Mouse (Mus musculus): ENCODE measurements around the gene Slco4a1. TPM values are rescaled to one million over a fixed set of nuclear protein-coding genes. Genes with fewer than 3 reads are reported as not detected.

The Slco4a1 gene
- polyA plus RNA-seq, 1 experiment from 2014 or later, result 1.0 TPM

GRCm38 (mm10) chr2:180428331-180428730 is 27.7 kb upstream of the Slco4a1 start:
- WGBS, result 31% methylated on average over 2 of the region's 2 CpGs
- ATAC-seq (ENCODE audit: low FRiP score, low TSS enrichment), result no peak
- no peaks in the 10 kb centered on the region for H3K27me3 ChIP-seq (ENCODE audit: control insufficient read depth, insufficient read depth, low read length)

GRCm38 (mm10) chr2:180430648-180431047 is 25.4 kb upstream of the Slco4a1 start:
- DNase-seq (no peak), ATAC-seq (ENCODE audit: low FRiP score, low TSS enrichment) (no peak)
- Histone ChIP-seq H3K4me3 (replicated peaks; ENCODE audit: low read depth, low read length) (no peak overlapping the region), H3K9me3 (ENCODE audit: control insufficient read depth, low read length) (no peaks in the 10 kb centered on the region), H3K4me1 (ENCODE audit: control insufficient read depth, insufficient read depth, low read length) (no peaks in the 10 kb centered on the region), H3K9ac (replicated peaks; ENCODE audit: low read length) (no peak overlapping the region), H3K4me2 (ENCODE audit: low read length) (no peak overlapping the region), H3K27me3 (ENCODE audit: control insufficient read depth, insufficient read depth, low read length) (no peaks in the 10 kb centered on the region), H3K27ac (replicated peaks; ENCODE audit: low read depth, low read length) (no peak overlapping the region), H3K36me3 (ENCODE audit: control insufficient read depth, insufficient read depth, low read length) (no peaks in the 10 kb centered on the region)
- WGBS, result 82% methylated on average over 11 of the region's 11 CpGs

More at GRCm38 (mm10) chr2:180428331-180428730, 27.7 kb upstream of the Slco4a1 start:
- no peaks in the 10 kb centered on the region for H3K9me3 ChIP-seq (ENCODE audit: control insufficient read depth, low read length)
- no peaks in the 10 kb centered on the region for H3K36me3 ChIP-seq (ENCODE audit: control insufficient read depth, insufficient read depth, low read length)
- H3K27ac ChIP-seq (replicated peaks; ENCODE audit: low read depth, low read length), result no peak overlapping the region
- no peak overlapping the region for H3K4me2 ChIP-seq (ENCODE audit: low read length)
- DNase-seq, result peak; percentile 59
- no peak overlapping the region for H3K4me3 ChIP-seq (replicated peaks; ENCODE audit: low read depth, low read length)
- H3K9ac ChIP-seq (replicated peaks; ENCODE audit: low read length), result no peak overlapping the region
- no peaks in the 10 kb centered on the region for H3K4me1 ChIP-seq (ENCODE audit: control insufficient read depth, insufficient read depth, low read length)

GRCm38 (mm10) chr2:180432042-180432668 is 23.9 kb upstream of the Slco4a1 start:
- DNase-seq (peak; percentile 90), ATAC-seq (ENCODE audit: low FRiP score, low TSS enrichment) (0 out of 2 replicates have a peak, but pooled peaks have one; percentile 43)
- WGBS, result 19% methylated on average over 10 of the region's 10 CpGs
- no peak overlapping the region for H3K4me3 ChIP-seq (replicated peaks; ENCODE audit: low read depth, low read length)
- H3K4me1 ChIP-seq (ENCODE audit: control insufficient read depth, insufficient read depth, low read length), result no peaks in the 10 kb centered on the region
- no peaks in the 10 kb centered on the region for H3K27me3 ChIP-seq (ENCODE audit: control insufficient read depth, insufficient read depth, low read length)
- H3K9me3 ChIP-seq (ENCODE audit: control insufficient read depth, low read length), result no peaks in the 10 kb centered on the region
- no peaks in the 10 kb centered on the region for H3K36me3 ChIP-seq (ENCODE audit: control insufficient read depth, insufficient read depth, low read length)
- H3K4me2 ChIP-seq (ENCODE audit: low read length), result no peak overlapping the region
- no peak overlapping the region for H3K27ac ChIP-seq (replicated peaks; ENCODE audit: low read depth, low read length)
- H3K9ac ChIP-seq (replicated peaks; ENCODE audit: low read length), result no peak overlapping the region

- ATAC-seq (ENCODE audit: low FRiP score, low TSS enrichment) (no peak), DNase-seq (no peak)
- H3K4me2 ChIP-seq (ENCODE audit: low read length), result no peak overlapping the region
- H3K27me3 ChIP-seq (ENCODE audit: control insufficient read depth, insufficient read depth, low read length), result no peaks in the 10 kb centered on the region
- H3K4me1 ChIP-seq (ENCODE audit: control insufficient read depth, insufficient read depth, low read length), result no peaks in the 10 kb centered on the region
- WGBS, result 72% methylated on average over 10 of the region's 10 CpGs
- no peaks in the 10 kb centered on the region for H3K9me3 ChIP-seq (ENCODE audit: control insufficient read depth, low read length)
- H3K4me3 ChIP-seq (replicated peaks; ENCODE audit: low read depth, low read length), result no peak overlapping the region
- no peaks in the 10 kb centered on the region for H3K36me3 ChIP-seq (ENCODE audit: control insufficient read depth, insufficient read depth, low read length)
- H3K27ac ChIP-seq (replicated peaks; ENCODE audit: low read depth, low read length), result no peak overlapping the region
- no peak overlapping the region for H3K9ac ChIP-seq (replicated peaks; ENCODE audit: low read length)
Measured at GRCm38 (mm10) chr2:180432751-180433150, 23.3 kb upstream of the Slco4a1 start.

DNA sequence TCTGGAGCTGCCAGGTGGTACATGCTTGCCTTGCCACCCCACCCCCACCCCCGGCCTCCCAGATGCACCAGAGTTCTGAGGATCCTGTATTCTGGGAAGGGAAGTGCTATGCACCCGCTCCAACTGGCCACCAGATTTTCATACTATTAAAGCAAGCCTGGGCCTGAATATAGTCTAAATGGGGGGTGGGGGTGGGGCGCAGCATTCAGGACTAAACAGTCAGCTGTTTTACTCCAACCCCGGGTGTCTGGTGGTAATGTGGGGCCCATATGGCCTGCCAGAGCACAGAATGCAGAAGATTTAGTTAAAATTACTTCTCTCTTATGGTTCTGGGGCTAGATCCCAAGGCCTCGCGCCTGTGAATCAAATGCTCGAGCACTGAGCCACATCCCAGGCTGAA is 22.7 kb upstream of the Slco4a1 start:
- Histone ChIP-seq H3K4me1 (ENCODE audit: control insufficient read depth, insufficient read depth, low read length) (no peaks in the 10 kb centered on the region), H3K9ac (replicated peaks; ENCODE audit: low read length) (no peak overlapping the region), H3K9me3 (ENCODE audit: control insufficient read depth, low read length) (no peaks in the 10 kb centered on the region), H3K27ac (replicated peaks; ENCODE audit: low read depth, low read length) (no peak overlapping the region), H3K4me2 (ENCODE audit: low read length) (no peak overlapping the region), H3K27me3 (ENCODE audit: control insufficient read depth, insufficient read depth, low read length) (no peaks in the 10 kb centered on the region), H3K36me3 (ENCODE audit: control insufficient read depth, insufficient read depth, low read length) (no peaks in the 10 kb centered on the region), H3K4me3 (replicated peaks; ENCODE audit: low read depth, low read length) (no peak overlapping the region)
- WGBS, result 86% methylated on average over 7 of the region's 7 CpGs
- ATAC-seq (ENCODE audit: low FRiP score, low TSS enrichment) (no peak), DNase-seq (no peak)

DNA sequence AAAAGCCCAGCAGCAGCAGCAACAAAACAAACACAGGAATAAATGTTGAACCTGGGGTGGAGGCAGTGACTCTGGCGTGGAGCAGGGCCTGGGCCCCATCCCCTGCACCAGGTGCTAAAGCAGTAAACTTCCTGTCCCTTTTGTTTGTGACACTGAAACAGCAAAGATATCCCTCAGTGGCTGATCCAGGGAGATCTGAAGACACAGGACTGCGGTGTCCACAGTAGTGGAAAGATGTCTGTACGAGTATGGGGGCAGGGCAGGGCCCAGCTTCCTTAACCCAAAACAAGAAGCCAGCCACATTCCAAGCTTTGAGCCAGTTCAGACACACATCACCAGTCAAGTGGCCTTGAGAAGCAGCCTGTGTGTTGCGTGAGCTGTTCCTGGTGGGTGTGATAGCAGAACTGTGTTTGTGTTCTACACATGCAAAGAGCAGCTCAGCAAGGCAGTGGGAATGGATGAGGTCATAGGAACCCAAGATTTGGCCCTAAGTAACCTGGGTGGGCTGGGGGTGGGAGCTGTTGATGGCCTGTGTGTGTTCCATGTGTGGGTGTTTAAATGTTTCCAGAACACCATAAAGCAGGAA is 20.6 kb upstream of the Slco4a1 start:
- Histone ChIP-seq H3K4me1 (ENCODE audit: control insufficient read depth, insufficient read depth, low read length) (no peaks in the 10 kb centered on the region), H3K9ac (replicated peaks; ENCODE audit: low read length) (no peak overlapping the region), H3K9me3 (ENCODE audit: control insufficient read depth, low read length) (no peaks in the 10 kb centered on the region), H3K4me3 (replicated peaks; ENCODE audit: low read depth, low read length) (no peak overlapping the region), H3K27me3 (ENCODE audit: control insufficient read depth, insufficient read depth, low read length) (no peaks in the 10 kb centered on the region), H3K36me3 (ENCODE audit: control insufficient read depth, insufficient read depth, low read length) (no peaks in the 10 kb centered on the region), H3K27ac (replicated peaks; ENCODE audit: low read depth, low read length) (no peak overlapping the region), H3K4me2 (ENCODE audit: low read length) (no peak overlapping the region)
- WGBS, result 75% methylated on average over 4 of the region's 4 CpGs
- DNase-seq (no peak), ATAC-seq (ENCODE audit: low FRiP score, low TSS enrichment) (no peak)

DNA sequence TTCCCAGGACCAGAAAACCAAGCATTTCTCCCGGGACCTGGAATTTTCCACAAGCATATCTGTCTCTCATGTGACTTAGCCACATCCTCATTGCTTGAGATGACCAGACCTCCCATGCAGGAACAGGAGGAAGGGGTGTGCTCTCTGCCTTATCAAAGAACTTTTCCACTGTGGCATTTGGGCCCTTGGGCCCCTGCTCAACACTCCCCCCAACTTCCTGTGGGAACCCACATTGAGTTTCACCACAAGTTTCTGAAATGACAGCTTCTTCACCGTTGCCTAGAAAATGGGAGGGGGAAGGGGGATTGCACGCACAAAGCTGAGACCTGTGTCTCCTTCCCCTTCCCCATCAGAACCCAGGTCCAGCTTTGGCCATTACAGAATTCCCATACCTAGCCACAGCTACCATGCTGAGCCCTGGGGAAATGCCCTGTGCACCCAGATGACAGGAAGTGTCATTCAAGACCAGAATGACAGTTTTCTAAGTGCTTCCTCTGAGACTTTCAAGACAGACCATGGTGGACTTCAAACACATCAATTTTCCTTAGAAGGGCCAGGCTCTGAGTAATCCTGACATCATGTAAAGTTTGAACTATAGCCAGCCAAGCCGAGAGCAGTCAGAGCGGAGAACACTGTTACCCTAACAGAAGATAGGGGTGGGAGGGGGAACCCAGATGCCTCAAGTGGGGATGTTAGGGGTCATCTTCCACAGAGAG is 18.7 kb upstream of the Slco4a1 start:
- WGBS, result 84% methylated on average over 5 of the region's 5 CpGs
- ATAC-seq (ENCODE audit: low FRiP score, low TSS enrichment), result no peak
- H3K4me1 ChIP-seq (ENCODE audit: control insufficient read depth, insufficient read depth, low read length), result no peaks in the 10 kb centered on the region
- no peak for DNase-seq
- H3K27ac ChIP-seq (replicated peaks; ENCODE audit: low read depth, low read length), result no peak overlapping the region
- H3K27me3 ChIP-seq (ENCODE audit: control insufficient read depth, insufficient read depth, low read length), result no peaks in the 10 kb centered on the region
- no peak overlapping the region for H3K9ac ChIP-seq (replicated peaks; ENCODE audit: low read length)
- no peak overlapping the region for H3K4me2 ChIP-seq (ENCODE audit: low read length)
- H3K9me3 ChIP-seq (ENCODE audit: control insufficient read depth, low read length), result no peaks in the 10 kb centered on the region
- H3K4me3 ChIP-seq (replicated peaks; ENCODE audit: low read depth, low read length), result no peak overlapping the region
- H3K36me3 ChIP-seq (ENCODE audit: control insufficient read depth, insufficient read depth, low read length), result no peaks in the 10 kb centered on the region

DNA sequence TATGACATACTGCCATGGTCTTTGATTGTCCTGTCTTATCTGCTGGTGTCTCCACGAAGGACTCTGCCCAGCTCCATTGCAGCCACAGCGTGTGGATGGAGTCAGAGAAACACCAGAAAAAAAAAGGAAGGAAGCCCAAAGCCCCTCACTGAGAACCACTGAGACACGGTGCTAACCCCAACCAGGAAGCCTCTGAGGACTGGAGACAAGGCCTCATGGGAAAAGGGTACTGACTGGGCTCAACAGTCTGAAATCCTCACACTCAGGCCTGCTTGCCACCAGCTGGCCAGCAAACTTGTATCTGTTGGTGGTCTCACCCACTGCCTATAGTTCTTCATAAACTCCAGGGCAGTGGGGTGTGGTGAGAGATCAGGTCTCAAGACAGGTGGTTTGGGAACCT is 16.3 kb upstream of the Slco4a1 start:
- no peaks in the 10 kb centered on the region for H3K9me3 ChIP-seq (ENCODE audit: control insufficient read depth, low read length)
- H3K4me1 ChIP-seq (ENCODE audit: control insufficient read depth, insufficient read depth, low read length), result no peaks in the 10 kb centered on the region
- H3K27ac ChIP-seq (replicated peaks; ENCODE audit: low read depth, low read length), result no peak overlapping the region
- H3K36me3 ChIP-seq (ENCODE audit: control insufficient read depth, insufficient read depth, low read length), result no peaks in the 10 kb centered on the region
- no peak overlapping the region for H3K4me2 ChIP-seq (ENCODE audit: low read length)
- no peaks in the 10 kb centered on the region for H3K27me3 ChIP-seq (ENCODE audit: control insufficient read depth, insufficient read depth, low read length)
- WGBS, result 78% methylated on average over 3 of the region's 3 CpGs
- H3K9ac ChIP-seq (replicated peaks; ENCODE audit: low read length), result no peak overlapping the region
- DNase-seq, result no peak
- ATAC-seq (ENCODE audit: low FRiP score, low TSS enrichment), result no peak
- no peak overlapping the region for H3K4me3 ChIP-seq (replicated peaks; ENCODE audit: low read depth, low read length)
